Mouse (Mus musculus) heart, embryonic 12.5 days (tissue): ENCODE measurements around the gene Adap1. TPM values are rescaled to one million over a fixed set of nuclear protein-coding genes. Genes with fewer than 3 reads are reported as not detected.

Experiments
- ATAC-seq: fragments of 200-750 bp; cut with Nextera tagmentation; 2 replicates; pipeline ENCODE4 v1.8.0; 2017; ENCODE audit warnings: moderate TSS enrichment, moderate library complexity; ENCODE audit not compliant: insufficient number of reproducible peaks, low FRiP score
- H3K27ac ChIP-seq: fragments of 300-500 bp; sonication (generic); 2 replicates; pipeline ENCODE4 v1.5.1; 2016; ENCODE audit warnings: mild to moderate bottlenecking, moderate library complexity; ENCODE audit not compliant: poor library complexity, severe bottlenecking
- H3K27me3 ChIP-seq: fragments of 300-500 bp; sonication (generic); replicated peaks from 2 replicates; pipeline ENCODE4 v1.6.1; 2016; ENCODE audit warnings: mild to moderate bottlenecking, moderate library complexity
- H3K36me3 ChIP-seq: fragments of 300-500 bp; sonication (generic); 2 replicates; pipeline ENCODE4 v1.6.1; 2016; ENCODE audit warnings: mild to moderate bottlenecking, moderate library complexity
- H3K4me1 ChIP-seq: fragments of 300-500 bp; sonication (generic); replicated peaks from 2 replicates; pipeline ENCODE4 v1.6.1; 2016; ENCODE audit warnings: mild to moderate bottlenecking
- H3K4me2 ChIP-seq: fragments of 300-500 bp; sonication (generic); 2 replicates; pipeline ENCODE4 v1.6.1; 2016; ENCODE audit warnings: mild to moderate bottlenecking, moderate library complexity
- H3K4me3 ChIP-seq: fragments of 300-500 bp; sonication (generic); 2 replicates; pipeline ENCODE4 v1.5.1; 2016; ENCODE audit warnings: mild to moderate bottlenecking
- H3K9ac ChIP-seq: fragments of 300-500 bp; sonication (generic); 2 replicates; pipeline ENCODE4 v1.6.1; 2016; ENCODE audit warnings: mild to moderate bottlenecking, moderate library complexity
- H3K9me3 ChIP-seq: fragments of 300-500 bp; sonication (generic); replicated peaks from 2 replicates; pipeline ENCODE4 v1.6.1; 2016; ENCODE audit warnings: mild to moderate bottlenecking, moderate library complexity
- WGBS: fragments of 180-500 bp; shearing (Covaris S2); methylation state at CpG from one replicate; pipeline ENCODE4 v1.1.7; 2016; 5-methylcytosine and 5-hydroxymethylcytosine counted together
- polyA plus RNA-seq: library from polyadenylated mRNA; unstranded; fragments of >200 nt; fragmentation: Nextera tagmentation; extraction: Ambion mirVana; gene quantifications from 2 replicates; pipeline ENCODE4 v1.2.1, GENCODE M21; 2016

The Adap1 gene
- polyA plus RNA-seq, 1 experiment from 2014 or later: 1.1 TPM

- no peak overlapping the region for H3K9ac ChIP-seq
- no peaks in the 10 kb centered on the region for H3K9me3 ChIP-seq
- H3K4me3 ChIP-seq: no peak overlapping the region
- no peak overlapping the region for H3K27ac ChIP-seq
- peaks cover 29% of the 10 kb centered on the region for H3K4me1 ChIP-seq
- H3K4me2 ChIP-seq: no peak overlapping the region
- ATAC-seq: no peak
- whole genome bisulfite sequencing: 31% methylated on average over 3 of the region's 3 CpGs
- H3K27me3 ChIP-seq: no peaks in the 10 kb centered on the region
- H3K36me3 ChIP-seq: peaks cover 68% of the 10 kb centered on the region
Measured at GRCm38 (mm10) chr5:139247767-139248166, 77.7 kb downstream of the Adap1 start.

DNA sequence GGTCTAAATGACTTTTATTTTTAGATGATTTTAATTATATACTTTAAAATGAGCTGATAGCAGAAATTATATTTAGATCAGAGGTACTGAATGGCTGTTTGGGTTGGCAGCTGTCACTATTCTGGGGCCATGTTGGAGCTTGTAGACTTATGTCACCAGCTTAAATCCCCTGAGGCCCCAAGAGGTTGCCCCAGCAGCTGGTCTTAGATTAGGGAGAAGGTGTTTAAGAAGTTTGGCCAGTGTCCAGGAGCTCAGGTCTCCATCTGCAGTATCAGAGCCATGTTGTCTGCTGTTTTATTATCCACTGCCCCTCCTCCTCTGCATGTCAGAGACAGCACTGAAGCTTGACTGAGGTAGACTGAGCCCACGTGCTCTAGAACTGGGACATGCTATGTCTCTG is 82.0 kb downstream of the Adap1 start:
- ATAC-seq: no peak
- peaks cover 31% of the 10 kb centered on the region for H3K4me1 ChIP-seq
- 57% methylated on average over 1 of the region's 1 CpGs for WGBS
- H3K4me2 ChIP-seq: no peak overlapping the region
- H3K4me3 ChIP-seq: no peak overlapping the region
- no peak overlapping the region for H3K9ac ChIP-seq
- no peaks in the 10 kb centered on the region for H3K27me3 ChIP-seq
- H3K27ac ChIP-seq: 0 out of 2 replicates have a peak overlapping the region, but pooled peaks have one; percentile 28
- H3K9me3 ChIP-seq: no peaks in the 10 kb centered on the region
- peaks cover 93% of the 10 kb centered on the region for H3K36me3 ChIP-seq

DNA sequence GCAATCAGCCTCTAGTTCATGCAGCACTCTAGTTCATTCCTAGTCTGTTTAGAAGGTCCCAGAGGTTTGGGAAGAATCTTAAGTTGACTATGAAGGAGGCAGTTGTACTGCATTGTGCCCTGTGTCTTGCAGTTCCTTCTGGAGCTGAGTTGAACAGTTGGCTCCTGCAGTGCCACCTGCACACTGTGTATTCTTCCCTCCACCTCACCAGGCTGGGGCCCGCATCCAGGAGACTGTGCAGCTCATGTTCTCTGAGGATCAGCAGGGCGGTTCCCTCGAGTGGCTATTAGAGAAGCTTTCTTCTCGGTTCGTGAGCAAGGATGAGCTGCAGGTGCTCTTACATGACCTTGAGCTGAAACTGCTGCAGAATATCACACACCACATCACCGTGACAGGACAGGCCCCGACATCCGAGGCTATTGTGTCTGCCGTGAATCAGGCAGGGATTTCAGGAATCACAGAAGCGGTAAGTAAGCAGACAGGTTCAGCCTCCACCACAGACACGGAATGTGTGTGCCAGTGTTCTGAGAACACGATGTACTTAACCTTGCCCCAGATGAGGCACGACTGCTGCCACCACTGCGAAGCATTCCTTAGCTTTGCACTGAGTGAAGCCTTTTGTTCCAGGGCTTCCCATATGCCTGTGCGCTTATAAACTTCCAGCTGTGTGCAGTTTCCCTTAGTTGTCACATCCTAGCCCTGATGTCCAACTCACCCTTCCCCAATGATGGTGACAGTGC is 84.2 kb downstream of the Adap1 start:
- peaks cover 94% of the 10 kb centered on the region for H3K36me3 ChIP-seq
- H3K4me3 ChIP-seq: no peak overlapping the region
- peaks cover 25% of the 10 kb centered on the region for H3K4me1 ChIP-seq
- no peak overlapping the region for H3K27ac ChIP-seq
- no peaks in the 10 kb centered on the region for H3K9me3 ChIP-seq
- H3K27me3 ChIP-seq: no peaks in the 10 kb centered on the region
- ATAC-seq: no peak
- WGBS: 77% methylated on average over 15 of the region's 15 CpGs
- H3K4me2 ChIP-seq: no peak overlapping the region
- H3K9ac ChIP-seq: no peak overlapping the region

GRCm38 (mm10) chr5:139237436-139237835 is 88.0 kb downstream of the Adap1 start:
- Histone ChIP-seq H3K36me3 (peaks cover 89% of the 10 kb centered on the region), H3K4me1 (peaks cover 11% of the 10 kb centered on the region), H3K27me3 (no peaks in the 10 kb centered on the region), H3K4me2 (no peak overlapping the region), H3K4me3 (no peak overlapping the region), H3K9me3 (no peaks in the 10 kb centered on the region), H3K9ac (no peak overlapping the region), H3K27ac (no peak overlapping the region)
- ATAC-seq: no peak
- 88% methylated on average over 4 of the region's 4 CpGs for WGBS

GRCm38 (mm10) chr5:139234423-139234822 is 91.0 kb downstream of the Adap1 start:
- no peaks in the 10 kb centered on the region for H3K9me3 ChIP-seq
- no peak overlapping the region for H3K4me2 ChIP-seq
- no peak overlapping the region for H3K27ac ChIP-seq
- no peak for ATAC-seq
- no peak overlapping the region for H3K4me3 ChIP-seq
- H3K4me1 ChIP-seq: no peaks in the 10 kb centered on the region
- H3K27me3 ChIP-seq: no peaks in the 10 kb centered on the region
- H3K9ac ChIP-seq: no peak overlapping the region
- H3K36me3 ChIP-seq: peaks cover 76% of the 10 kb centered on the region
- WGBS: 91% methylated on average over 4 of the region's 4 CpGs

GRCm38 (mm10) chr5:139232083-139232482 is 93.3 kb downstream of the Adap1 start:
- Histone ChIP-seq H3K4me3 (no peak overlapping the region), H3K27ac (no peak overlapping the region), H3K4me2 (no peak overlapping the region), H3K4me1 (no peaks in the 10 kb centered on the region), H3K9ac (no peak overlapping the region), H3K36me3 (peaks cover 74% of the 10 kb centered on the region), H3K9me3 (no peaks in the 10 kb centered on the region), H3K27me3 (no peaks in the 10 kb centered on the region)
- no peak for ATAC-seq
- WGBS: 78% methylated on average over 3 of the region's 3 CpGs

DNA sequence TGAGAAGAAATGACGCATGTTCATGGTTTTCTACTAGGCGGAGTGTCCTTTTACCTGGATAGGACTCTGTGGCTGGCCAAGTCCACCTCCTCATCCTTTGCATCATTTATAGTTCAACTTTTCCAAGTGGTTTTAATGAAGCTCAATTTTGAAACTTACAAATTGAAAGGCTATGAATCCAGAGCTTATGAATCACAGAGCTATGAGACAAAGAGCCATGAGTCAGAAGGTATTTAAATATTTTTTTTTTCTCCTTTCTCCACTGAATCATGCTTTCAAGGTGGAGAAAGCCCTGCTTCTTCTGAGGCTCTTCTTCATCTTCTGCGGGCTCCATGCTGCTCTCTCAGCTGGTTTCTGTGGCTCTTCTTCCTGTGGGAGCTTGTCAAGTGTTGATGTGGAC is 95.7 kb downstream of the Adap1 start:
- Histone ChIP-seq H3K9ac (no peak overlapping the region), H3K36me3 (peaks cover 75% of the 10 kb centered on the region), H3K4me3 (no peak overlapping the region), H3K27ac (no peak overlapping the region), H3K27me3 (no peaks in the 10 kb centered on the region), H3K9me3 (no peaks in the 10 kb centered on the region), H3K4me2 (no peak overlapping the region), H3K4me1 (no peaks in the 10 kb centered on the region)
- no peak for ATAC-seq
- 95% methylated on average over 3 of the region's 3 CpGs for WGBS

GRCm38 (mm10) chr5:139228318-139228717 is 97.1 kb downstream of the Adap1 start:
- no peak for ATAC-seq
- 97% methylated on average over 3 of the region's 3 CpGs for WGBS
- H3K36me3 ChIP-seq: peaks cover 75% of the 10 kb centered on the region

GRCm38 (mm10) chr5:139227645-139228044 is 97.8 kb downstream of the Adap1 start:
- Histone ChIP-seq H3K4me2 (no peak overlapping the region), H3K27ac (no peak overlapping the region), H3K9me3 (no peaks in the 10 kb centered on the region), H3K36me3 (peaks cover 78% of the 10 kb centered on the region), H3K4me1 (no peaks in the 10 kb centered on the region), H3K9ac (no peak overlapping the region), H3K4me3 (no peak overlapping the region), H3K27me3 (no peaks in the 10 kb centered on the region)
- no peak for ATAC-seq
- WGBS: 91% methylated on average over 2 of the region's 2 CpGs

More at GRCm38 (mm10) chr5:139228318-139228717, 97.1 kb downstream of the Adap1 start:
- Histone ChIP-seq H3K27ac (no peak overlapping the region), H3K9me3 (no peaks in the 10 kb centered on the region), H3K9ac (no peak overlapping the region), H3K4me2 (no peak overlapping the region), H3K27me3 (no peaks in the 10 kb centered on the region), H3K4me1 (no peaks in the 10 kb centered on the region), H3K4me3 (no peak overlapping the region)

DNA sequence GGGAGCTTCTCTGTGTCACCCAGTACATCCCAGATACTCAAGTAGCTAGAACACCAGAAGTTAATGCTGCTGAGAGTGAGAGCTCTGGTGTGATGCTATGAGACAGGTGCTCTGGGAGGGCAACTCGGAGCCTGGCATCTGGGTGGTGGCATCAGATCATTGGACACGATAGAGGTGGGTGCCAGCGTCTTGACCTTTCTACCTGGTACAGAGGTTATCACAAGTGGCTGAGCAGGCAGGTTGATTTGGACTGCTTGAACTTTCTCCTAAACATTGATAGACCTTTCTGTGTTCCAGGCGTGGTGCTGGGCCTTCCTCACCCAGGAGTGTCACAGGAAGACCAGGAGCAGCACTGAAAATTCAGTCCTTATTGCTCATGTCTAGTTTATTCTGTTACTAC is 98.2 kb downstream of the Adap1 start:
- no peak for ATAC-seq
- WGBS: 97% methylated on average over 4 of the region's 4 CpGs

DNA sequence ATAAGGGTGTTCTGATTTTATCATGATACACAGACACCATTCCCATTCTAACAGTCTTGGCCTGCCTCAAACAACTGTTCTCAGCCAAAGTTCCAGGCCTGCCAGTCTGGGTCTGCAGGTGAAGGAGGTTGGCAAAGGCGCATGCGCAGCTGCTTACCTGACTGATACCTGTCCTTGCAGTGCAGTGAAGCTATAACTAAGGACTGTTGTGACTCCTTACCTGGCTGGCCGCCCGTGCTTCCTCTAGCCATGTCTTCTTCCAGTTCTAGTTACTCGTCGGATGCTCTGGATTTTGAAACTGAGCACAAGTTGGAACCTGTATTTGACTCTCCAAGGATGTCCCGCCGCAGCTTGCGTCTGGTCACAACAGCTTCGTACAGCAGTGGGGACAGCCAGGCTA is 102.1 kb downstream of the Adap1 start:
- H3K4me2 ChIP-seq: no peak overlapping the region
- no peak overlapping the region for H3K27ac ChIP-seq
- no peaks in the 10 kb centered on the region for H3K9me3 ChIP-seq
- H3K4me3 ChIP-seq: no peak overlapping the region
- H3K36me3 ChIP-seq: peaks cover 72% of the 10 kb centered on the region
- 93% methylated on average over 10 of the region's 10 CpGs for WGBS
- H3K9ac ChIP-seq: no peak overlapping the region
- H3K4me1 ChIP-seq: peaks cover 7% of the 10 kb centered on the region; the same call in 1 of the 2 replicates
- no peak for ATAC-seq
- no peaks in the 10 kb centered on the region for H3K27me3 ChIP-seq

More for the DNA sequence above, 98.2 kb downstream of the Adap1 start:
- Histone ChIP-seq H3K9me3 (no peaks in the 10 kb centered on the region), H3K4me3 (no peak overlapping the region), H3K4me2 (no peak overlapping the region), H3K27ac (no peak overlapping the region), H3K4me1 (no peaks in the 10 kb centered on the region), H3K36me3 (peaks cover 81% of the 10 kb centered on the region), H3K9ac (no peak overlapping the region), H3K27me3 (no peaks in the 10 kb centered on the region)
